Mouse (Mus musculus): ENCODE measurements around the gene Ylpm1. TPM values are rescaled to one million over a fixed set of nuclear protein-coding genes. Genes with fewer than 3 reads are reported as not detected.
A peak's percentile ranks its signal among the peaks of the same experiment; 100 is the strongest.

Gene Ylpm1
- polyA plus RNA-seq, 3 experiments from 2014 or later, result 23.6 to 44.3 (median 36.1) TPM

- ATAC-seq, result no peak
These were observed 13.7 kb downstream of the Ylpm1 start for GRCm38 (mm10) chr12:85009776-85010175.

GRCm38 (mm10) chr12:85010541-85010940, 14.4 kb downstream of the Ylpm1 start:
- ATAC-seq, result no peak

GRCm38 (mm10) chr12:85012185-85012584, 16.1 kb downstream of the Ylpm1 start:
- ATAC-seq, result no peak

- no peak for ATAC-seq
These were observed 25.9 kb downstream of the Ylpm1 start for GRCm38 (mm10) chr12:85022071-85022470.

- no peak for ATAC-seq
These were observed 36.6 kb downstream of the Ylpm1 start for GRCm38 (mm10) chr12:85032710-85033109.

GRCm38 (mm10) chr12:85051218-85051617, 55.1 kb downstream of the Ylpm1 start:
- ATAC-seq, result peak; percentile 43

GRCm38 (mm10) chr12:85071043-85071442, 74.9 kb downstream of the Ylpm1 start:
- ATAC-seq, result no peak

- no peak for ATAC-seq
These were observed 81.0 kb downstream of the Ylpm1 start for GRCm38 (mm10) chr12:85077100-85077499.

- ATAC-seq, result no peak
These were observed 88.1 kb downstream of the Ylpm1 start for GRCm38 (mm10) chr12:85084257-85084656.

- ATAC-seq, result no peak
These were observed 88.8 kb downstream of the Ylpm1 start for GRCm38 (mm10) chr12:85084941-85085340.

GRCm38 (mm10) chr12:85087845-85088244, 91.7 kb downstream of the Ylpm1 start:
- ATAC-seq, result no peak

GRCm38 (mm10) chr12:85091190-85091589, 95.1 kb downstream of the Ylpm1 start:
- ATAC-seq, result no peak

- peak; percentile 52 for ATAC-seq
These were observed 96.1 kb downstream of the Ylpm1 start for GRCm38 (mm10) chr12:85092214-85092613.

GRCm38 (mm10) chr12:85094010-85094409, 97.9 kb downstream of the Ylpm1 start:
- ATAC-seq, result no peak

GRCm38 (mm10) chr12:85094706-85095105, 98.6 kb downstream of the Ylpm1 start:
- no peak for ATAC-seq

- ATAC-seq, result no peak
These were observed 99.0 kb downstream of the Ylpm1 start for GRCm38 (mm10) chr12:85095146-85095545.

- ATAC-seq, result no peak
These were observed 99.7 kb downstream of the Ylpm1 start for GRCm38 (mm10) chr12:85095859-85096258.

GRCm38 (mm10) chr12:85101001-85101400, 104.9 kb downstream of the Ylpm1 start:
- no peak for ATAC-seq

- ATAC-seq, result no peak
These were observed 105.5 kb downstream of the Ylpm1 start for GRCm38 (mm10) chr12:85101521-85102106.

- ATAC-seq, result no peak
These were observed 107.0 kb downstream of the Ylpm1 start for GRCm38 (mm10) chr12:85103096-85103495.

GRCm38 (mm10) chr12:85104789-85105188, 108.7 kb downstream of the Ylpm1 start:
- ATAC-seq, result no peak

- no peak for ATAC-seq
These were observed 110.2 kb downstream of the Ylpm1 start for GRCm38 (mm10) chr12:85106292-85106691.

GRCm38 (mm10) chr12:85108643-85109042, 112.5 kb downstream of the Ylpm1 start:
- no peak for ATAC-seq

- no peak for ATAC-seq
These were observed 113.3 kb downstream of the Ylpm1 start for GRCm38 (mm10) chr12:85109426-85109825.

All from inflammation-experienced regulatory T-cells, adult 6 months (primary cell).